Mouse (Mus musculus): ENCODE data around the gene Frat2. TPM values are rescaled to one million over a fixed set of nuclear protein-coding genes. Genes with fewer than 3 reads are reported as not detected.

The Frat2 gene
- polyA plus RNA-seq, 1 experiment: 5.8 TPM

- peaks cover 7% of the 10 kb centered on the region; the same call in 1 of the 2 replicates for H3K4me1 ChIP-seq (ENCODE audit: control insufficient read depth, insufficient read depth, low read length)
- peak overlapping the region; percentile 55; the same call in 1 of the 2 replicates for H3K4me3 ChIP-seq (ENCODE audit: insufficient read depth, low read length)
- H3K27ac ChIP-seq (ENCODE audit: insufficient read depth, low read length): 0 out of 2 replicates have a peak overlapping the region, but pooled peaks have one; percentile 13
- no peak for TF ChIP-seq CTCF (IDR thresholded peaks at IDR 0.05; ENCODE audit: extremely low read depth, insufficient read depth, low read length)
- TF ChIP-seq POLR2A (IDR thresholded peaks at IDR 0.05; ENCODE audit: extremely low read depth, insufficient read depth, low read length): no peak
These were observed 19.0 kb downstream of the Frat2 start for GRCm38 (mm10) chr19:41828941-41829340.

DNA sequence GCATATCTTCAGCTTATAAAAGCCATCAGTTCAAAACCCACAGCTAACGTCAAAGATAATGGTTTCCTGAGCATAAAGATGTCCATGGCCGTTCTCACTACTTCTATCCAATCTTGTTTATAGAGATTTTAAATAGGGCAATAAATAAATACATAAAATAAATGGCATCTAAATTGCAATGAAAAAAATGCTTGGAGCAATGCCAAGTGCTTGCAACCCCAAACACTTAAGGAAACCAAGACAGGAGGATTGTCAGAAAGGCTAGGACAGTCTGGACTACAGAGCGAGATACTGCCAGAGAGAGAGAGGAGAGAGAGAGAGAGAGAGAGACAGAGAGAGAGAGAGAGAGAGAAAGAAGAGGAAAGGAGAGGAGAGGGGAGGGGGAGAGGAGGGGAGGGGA, 21.4 kb downstream of the Frat2 start:
- peaks cover 1% of the 10 kb centered on the region; the same call in 1 of the 2 replicates for H3K4me1 ChIP-seq (ENCODE audit: control insufficient read depth, insufficient read depth, low read length)
- no peak for TF ChIP-seq CTCF (IDR thresholded peaks at IDR 0.05; ENCODE audit: extremely low read depth, insufficient read depth, low read length)
- no peak for TF ChIP-seq POLR2A (IDR thresholded peaks at IDR 0.05; ENCODE audit: extremely low read depth, insufficient read depth, low read length)
- H3K4me3 ChIP-seq (ENCODE audit: insufficient read depth, low read length): no peak overlapping the region
- no peak overlapping the region for H3K27ac ChIP-seq (ENCODE audit: insufficient read depth, low read length)

GRCm38 (mm10) chr19:41824950-41825349, 23.0 kb downstream of the Frat2 start:
- TF ChIP-seq POLR2A (IDR thresholded peaks at IDR 0.05; ENCODE audit: extremely low read depth, insufficient read depth, low read length): no peak
- TF ChIP-seq CTCF (IDR thresholded peaks at IDR 0.05; ENCODE audit: extremely low read depth, insufficient read depth, low read length): no peak
- Histone ChIP-seq H3K4me3 (ENCODE audit: insufficient read depth, low read length) (no peak overlapping the region), H3K4me1 (ENCODE audit: control insufficient read depth, insufficient read depth, low read length) (no peaks in the 10 kb centered on the region), H3K27ac (ENCODE audit: insufficient read depth, low read length) (no peak overlapping the region)

- Histone ChIP-seq H3K4me3 (ENCODE audit: insufficient read depth, low read length) (no peak overlapping the region), H3K27ac (ENCODE audit: insufficient read depth, low read length) (no peak overlapping the region), H3K4me1 (ENCODE audit: control insufficient read depth, insufficient read depth, low read length) (no peaks in the 10 kb centered on the region)
- TF ChIP-seq CTCF (IDR thresholded peaks at IDR 0.05; ENCODE audit: extremely low read depth, insufficient read depth, low read length) (no peak), POLR2A (IDR thresholded peaks at IDR 0.05; ENCODE audit: extremely low read depth, insufficient read depth, low read length) (no peak)
These were observed 25.3 kb downstream of the Frat2 start for GRCm38 (mm10) chr19:41822589-41822988.

DNA sequence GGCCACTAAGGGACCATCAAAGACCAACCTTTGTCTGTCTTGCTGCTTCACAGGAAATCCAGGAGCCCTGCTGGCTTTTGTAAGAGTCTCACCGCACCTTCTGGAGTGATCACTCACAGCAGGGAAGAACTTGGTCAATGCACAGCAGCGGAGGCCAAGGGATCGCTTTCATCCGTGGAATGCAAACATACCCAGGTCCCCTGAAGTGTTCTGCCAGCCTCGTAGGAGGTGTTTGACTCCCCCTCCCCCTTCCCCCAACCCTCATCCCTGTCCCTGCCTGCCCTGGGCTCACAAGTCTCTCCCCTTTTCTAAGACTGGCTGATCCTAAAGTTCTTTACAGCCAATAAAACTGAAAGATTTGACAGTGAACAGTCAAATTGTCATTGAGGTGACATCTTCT, 26.5 kb downstream of the Frat2 start:
- no peak for TF ChIP-seq POLR2A (IDR thresholded peaks at IDR 0.05; ENCODE audit: extremely low read depth, insufficient read depth, low read length)
- no peak for TF ChIP-seq CTCF (IDR thresholded peaks at IDR 0.05; ENCODE audit: extremely low read depth, insufficient read depth, low read length)
- Histone ChIP-seq H3K27ac (ENCODE audit: insufficient read depth, low read length) (no peak overlapping the region), H3K4me1 (ENCODE audit: control insufficient read depth, insufficient read depth, low read length) (no peaks in the 10 kb centered on the region), H3K4me3 (ENCODE audit: insufficient read depth, low read length) (no peak overlapping the region)

DNA sequence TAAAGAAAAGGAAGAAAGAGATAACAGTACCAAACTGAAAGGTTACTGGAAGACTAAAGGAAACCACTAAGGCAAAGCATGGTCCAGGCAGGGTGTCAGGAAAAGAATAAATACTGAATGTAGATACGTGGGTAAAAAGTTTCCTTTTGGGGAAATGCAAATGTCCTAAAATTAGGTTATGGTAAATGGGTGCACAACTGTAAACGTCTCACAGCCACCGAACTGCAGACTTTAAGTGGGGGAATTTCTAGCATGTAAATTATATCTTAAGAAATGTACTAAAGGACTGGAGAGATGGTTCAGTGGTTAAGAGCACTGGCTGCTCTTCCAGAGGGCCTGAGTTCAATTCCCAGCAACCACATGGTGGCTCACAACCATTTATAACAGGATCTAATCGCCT, 29.2 kb downstream of the Frat2 start:
- TF ChIP-seq POLR2A (IDR thresholded peaks at IDR 0.05; ENCODE audit: extremely low read depth, insufficient read depth, low read length) (no peak), CTCF (IDR thresholded peaks at IDR 0.05; ENCODE audit: extremely low read depth, insufficient read depth, low read length) (no peak)
- no peaks in the 10 kb centered on the region for H3K4me1 ChIP-seq (ENCODE audit: control insufficient read depth, insufficient read depth, low read length)
- no peak overlapping the region for H3K4me3 ChIP-seq (ENCODE audit: insufficient read depth, low read length)
- H3K27ac ChIP-seq (ENCODE audit: insufficient read depth, low read length): no peak overlapping the region

- Histone ChIP-seq H3K4me3 (ENCODE audit: insufficient read depth, low read length) (no peak overlapping the region), H3K27ac (ENCODE audit: insufficient read depth, low read length) (no peak overlapping the region), H3K4me1 (ENCODE audit: control insufficient read depth, insufficient read depth, low read length) (no peaks in the 10 kb centered on the region)
- TF ChIP-seq POLR2A (IDR thresholded peaks at IDR 0.05; ENCODE audit: extremely low read depth, insufficient read depth, low read length) (no peak), CTCF (IDR thresholded peaks at IDR 0.05; ENCODE audit: extremely low read depth, insufficient read depth, low read length) (no peak)
These were observed 30.6 kb downstream of the Frat2 start for GRCm38 (mm10) chr19:41817325-41817724.

DNA sequence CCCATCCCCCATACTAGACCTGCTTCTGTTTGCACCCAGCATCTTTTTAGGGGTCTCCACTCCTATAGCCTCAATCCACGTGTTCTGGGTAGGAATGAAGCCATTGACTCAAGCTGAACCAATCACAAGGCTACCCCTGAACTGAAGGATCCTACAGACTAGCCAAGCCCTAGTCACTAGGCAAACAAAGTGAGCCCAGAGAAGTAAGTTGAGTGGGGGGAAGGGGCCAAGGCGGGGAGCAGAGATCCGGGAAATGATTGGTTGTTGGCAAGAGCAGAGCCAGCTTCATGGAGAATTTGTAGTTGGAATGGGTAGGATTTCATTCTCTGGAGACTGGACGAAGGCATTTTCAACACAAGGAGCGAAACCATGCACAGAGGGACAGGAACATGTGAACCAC, 31.0 kb downstream of the Frat2 start:
- Histone ChIP-seq H3K4me3 (ENCODE audit: insufficient read depth, low read length) (no peak overlapping the region), H3K4me1 (ENCODE audit: control insufficient read depth, insufficient read depth, low read length) (no peaks in the 10 kb centered on the region), H3K27ac (ENCODE audit: insufficient read depth, low read length) (no peak overlapping the region)
- TF ChIP-seq POLR2A (IDR thresholded peaks at IDR 0.05; ENCODE audit: extremely low read depth, insufficient read depth, low read length): no peak
- TF ChIP-seq CTCF (IDR thresholded peaks at IDR 0.05; ENCODE audit: extremely low read depth, insufficient read depth, low read length): no peak

- Histone ChIP-seq H3K4me1 (ENCODE audit: control insufficient read depth, insufficient read depth, low read length) (no peaks in the 10 kb centered on the region), H3K4me3 (ENCODE audit: insufficient read depth, low read length) (no peak overlapping the region), H3K27ac (ENCODE audit: insufficient read depth, low read length) (no peak overlapping the region)
- no peak for TF ChIP-seq POLR2A (IDR thresholded peaks at IDR 0.05; ENCODE audit: extremely low read depth, insufficient read depth, low read length)
- TF ChIP-seq CTCF (IDR thresholded peaks at IDR 0.05; ENCODE audit: extremely low read depth, insufficient read depth, low read length): no peak
These were observed 31.5 kb downstream of the Frat2 start for GRCm38 (mm10) chr19:41816410-41816809.

GRCm38 (mm10) chr19:41813374-41813773, 34.6 kb downstream of the Frat2 start:
- TF ChIP-seq POLR2A (IDR thresholded peaks at IDR 0.05; ENCODE audit: extremely low read depth, insufficient read depth, low read length) (no peak), CTCF (IDR thresholded peaks at IDR 0.05; ENCODE audit: extremely low read depth, insufficient read depth, low read length) (no peak)
- Histone ChIP-seq H3K4me1 (ENCODE audit: control insufficient read depth, insufficient read depth, low read length) (no peaks in the 10 kb centered on the region), H3K27ac (ENCODE audit: insufficient read depth, low read length) (no peak overlapping the region), H3K4me3 (ENCODE audit: insufficient read depth, low read length) (no peak overlapping the region)
